Mouse (Mus musculus): ENCODE measurements around the gene Tmem259. TPM values are rescaled to one million over a fixed set of nuclear protein-coding genes. Genes with fewer than 3 reads are reported as not detected.
A peak's percentile ranks its signal among the peaks of the same experiment; 100 is the strongest.

Gene Tmem259
- polyA plus RNA-seq, 1 experiment from 2014 or later = 23.4 TPM

GRCm38 (mm10) chr10:79988506-79989271, 4.6 kb upstream of the Tmem259 start, which contains the start of gene Cnn2:
Gene Cnn2, plus strand, starts transcription at chr10:79988584.
- peak; percentile 16 for ATAC-seq (ENCODE audit: insufficient read depth)
- H3K27me3 ChIP-seq (ENCODE audit: insufficient read depth, low read length) = no peaks in the 10 kb centered on the region
- DNase-seq = peak; percentile 90
- peak within 1 kb of the TSS; percentile 81 for H3K9ac ChIP-seq
- WGBS = 0% methylated on average over 59 of the region's 59 CpGs
- peak within 1 kb of the TSS; percentile 85 for H3K4me3 ChIP-seq (ENCODE audit: low read depth, low read length)
- H3K36me3 ChIP-seq (ENCODE audit: insufficient read depth) = peaks cover 31% of the 10 kb centered on the region
- H3K4me2 ChIP-seq = peak within 1 kb of the TSS; percentile 76
- peak within 1 kb of the TSS; percentile 99 for H3K27ac ChIP-seq (ENCODE audit: low read depth)
- peaks cover 5% of the 10 kb centered on the region; the same call in 1 of the 2 replicates for H3K9me3 ChIP-seq (ENCODE audit: low read depth, low read length)
- peaks cover 25% of the 10 kb centered on the region for H3K4me1 ChIP-seq (ENCODE audit: insufficient read depth)
- no peak for TF ChIP-seq CTCF (IDR thresholded peaks at IDR 0.05; ENCODE audit: low read depth)

- no peak for ATAC-seq (ENCODE audit: insufficient read depth)
- DNase-seq = peak; percentile 29
- H3K9ac ChIP-seq = peak overlapping the region; percentile 81
- H3K36me3 ChIP-seq (ENCODE audit: insufficient read depth) = peaks cover 23% of the 10 kb centered on the region
- H3K4me1 ChIP-seq (ENCODE audit: insufficient read depth) = peaks cover 27% of the 10 kb centered on the region
- H3K9me3 ChIP-seq (ENCODE audit: low read depth, low read length) = peaks cover 5% of the 10 kb centered on the region; the same call in 1 of the 2 replicates
- peak overlapping the region; percentile 85 for H3K4me3 ChIP-seq (ENCODE audit: low read depth, low read length)
- no peak for TF ChIP-seq CTCF (IDR thresholded peaks at IDR 0.05; ENCODE audit: low read depth)
- peak overlapping the region; percentile 99 for H3K27ac ChIP-seq (ENCODE audit: low read depth)
- peak overlapping the region; percentile 76 for H3K4me2 ChIP-seq
- 7% methylated on average over 27 of the region's 27 CpGs for WGBS
- H3K27me3 ChIP-seq (ENCODE audit: insufficient read depth, low read length) = no peaks in the 10 kb centered on the region
Observed at GRCm38 (mm10) chr10:79987771-79988505, 3.8 kb upstream of the Tmem259 start.

- WGBS = 4% methylated on average over 11 of the region's 11 CpGs
- H3K4me1 ChIP-seq (ENCODE audit: insufficient read depth) = peaks cover 32% of the 10 kb centered on the region
- no peak for ATAC-seq (ENCODE audit: insufficient read depth)
- TF ChIP-seq CTCF (IDR thresholded peaks at IDR 0.05; ENCODE audit: low read depth) = peak; percentile 91
- peaks cover 17% of the 10 kb centered on the region for H3K36me3 ChIP-seq (ENCODE audit: insufficient read depth)
- DNase-seq = peak; percentile 94
- peak overlapping the region; percentile 76 for H3K4me2 ChIP-seq
- H3K4me3 ChIP-seq (ENCODE audit: low read depth, low read length) = peak overlapping the region; percentile 85
- peak overlapping the region; percentile 99 for H3K27ac ChIP-seq (ENCODE audit: low read depth)
- no peaks in the 10 kb centered on the region for H3K27me3 ChIP-seq (ENCODE audit: insufficient read depth, low read length)
- 0 out of 2 replicates have a peak overlapping the region, but pooled peaks have one; percentile 65 for H3K9ac ChIP-seq
- peaks cover 5% of the 10 kb centered on the region; the same call in 1 of the 2 replicates for H3K9me3 ChIP-seq (ENCODE audit: low read depth, low read length)
Observed at GRCm38 (mm10) chr10:79986963-79987362, 2.8 kb upstream of the Tmem259 start.

GRCm38 (mm10) chr10:79986232-79986878, 2.2 kb upstream of the Tmem259 start:
- 16% methylated on average over 6 of the region's 6 CpGs for WGBS
- ATAC-seq (ENCODE audit: insufficient read depth) = no peak
- DNase-seq = peak; percentile 45
- no peak for TF ChIP-seq CTCF (IDR thresholded peaks at IDR 0.05; ENCODE audit: low read depth)
- peaks cover 32% of the 10 kb centered on the region for H3K4me1 ChIP-seq (ENCODE audit: insufficient read depth)
- H3K9me3 ChIP-seq (ENCODE audit: low read depth, low read length) = 0 out of 2 replicates have a peak, but pooled peaks cover under 1% of the 10 kb centered on the region
- H3K4me2 ChIP-seq = peak overlapping the region; percentile 76
- peak overlapping the region; percentile 65 for H3K9ac ChIP-seq
- peak overlapping the region; percentile 99 for H3K27ac ChIP-seq (ENCODE audit: low read depth)
- H3K27me3 ChIP-seq (ENCODE audit: insufficient read depth, low read length) = no peaks in the 10 kb centered on the region
- peaks cover 11% of the 10 kb centered on the region; the same call in 1 of the 2 replicates for H3K36me3 ChIP-seq (ENCODE audit: insufficient read depth)
- H3K4me3 ChIP-seq (ENCODE audit: low read depth, low read length) = peak overlapping the region; percentile 85

GRCm38 (mm10) chr10:79985334-79986231, 1.5 kb upstream of the Tmem259 start:
- WGBS = 3% methylated on average over 35 of the region's 35 CpGs
- Histone ChIP-seq H3K4me2 (peak overlapping the region; percentile 76), H3K4me1 (ENCODE audit: insufficient read depth) (peaks cover 32% of the 10 kb centered on the region)

GRCm38 (mm10) chr10:79984871-79985270, 741 bp upstream of the Tmem259 start:
- peak overlapping the region; percentile 85 for H3K4me3 ChIP-seq (ENCODE audit: low read depth, low read length)
- peak overlapping the region; percentile 65 for H3K9ac ChIP-seq
- DNase-seq (peak; percentile 99), ATAC-seq (ENCODE audit: insufficient read depth) (peak; percentile 92)
- H3K9me3 ChIP-seq (ENCODE audit: low read depth, low read length) = no peaks in the 10 kb centered on the region
- TF ChIP-seq CTCF (IDR thresholded peaks at IDR 0.05; ENCODE audit: low read depth) = no peak
- H3K27ac ChIP-seq (ENCODE audit: low read depth) = peak overlapping the region; percentile 99
- H3K27me3 ChIP-seq (ENCODE audit: insufficient read depth, low read length) = no peaks in the 10 kb centered on the region
- peaks cover 19% of the 10 kb centered on the region for H3K36me3 ChIP-seq (ENCODE audit: insufficient read depth)
- H3K4me1 ChIP-seq (ENCODE audit: insufficient read depth) = peaks cover 31% of the 10 kb centered on the region
- H3K4me2 ChIP-seq = peak overlapping the region; percentile 76
- WGBS = under 1% methylated on average over 22 of the region's 22 CpGs

More at GRCm38 (mm10) chr10:79985334-79986231, 1.5 kb upstream of the Tmem259 start:
- Histone ChIP-seq H3K4me3 (ENCODE audit: low read depth, low read length) (peak overlapping the region; percentile 85), H3K27me3 (ENCODE audit: insufficient read depth, low read length) (no peaks in the 10 kb centered on the region), H3K9me3 (ENCODE audit: low read depth, low read length) (no peaks in the 10 kb centered on the region), H3K9ac (peak overlapping the region; percentile 65), H3K27ac (ENCODE audit: low read depth) (peak overlapping the region; percentile 99), H3K36me3 (ENCODE audit: insufficient read depth) (peaks cover 12% of the 10 kb centered on the region; the same call in 1 of the 2 replicates)
- DNase-seq (peak; percentile 72), ATAC-seq (ENCODE audit: insufficient read depth) (no peak)
- no peak for TF ChIP-seq CTCF (IDR thresholded peaks at IDR 0.05; ENCODE audit: low read depth)
